Mouse (Mus musculus) midbrain, embryonic 15.5 days (tissue): ENCODE measurements around the gene Narfl. TPM values are rescaled to one million over a fixed set of nuclear protein-coding genes. Genes with fewer than 3 reads are reported as not detected.

Experiments used
- ATAC-seq: fragments of 200-750 bp; cut with Nextera tagmentation; replicated peaks from 2 replicates; pipeline ENCODE4 v1.8.0; 2017; ENCODE audit warnings: moderate TSS enrichment
- H3K27ac ChIP-seq: fragments of 300-500 bp; sonication (generic); 2 replicates; pipeline ENCODE4 v1.5.1; 2015; ENCODE audit warnings: mild to moderate bottlenecking, inconsistent platforms
- H3K27me3 ChIP-seq: fragments of 300-500 bp; sonication (generic); replicated peaks from 2 replicates; pipeline ENCODE4 v1.6.1; 2015; ENCODE audit warnings: inconsistent platforms
- H3K36me3 ChIP-seq: fragments of 300-500 bp; sonication (generic); replicated peaks from 2 replicates; pipeline ENCODE4 v1.6.1; 2015; ENCODE audit warnings: inconsistent platforms
- H3K4me1 ChIP-seq: fragments of 300-500 bp; sonication (generic); 2 replicates; pipeline ENCODE4 v1.6.1; 2015; ENCODE audit warnings: inconsistent platforms
- H3K4me2 ChIP-seq: fragments of 300-500 bp; sonication (generic); 2 replicates; pipeline ENCODE4 v1.6.1; 2015; ENCODE audit warnings: inconsistent platforms, mild to moderate bottlenecking, moderate library complexity
- H3K4me3 ChIP-seq: fragments of 300-500 bp; sonication (generic); 2 replicates; pipeline ENCODE4 v1.5.1; 2015; ENCODE audit warnings: mild to moderate bottlenecking, inconsistent platforms
- H3K9ac ChIP-seq: fragments of 300-500 bp; sonication (generic); 2 replicates; pipeline ENCODE4 v1.6.1; 2015; ENCODE audit warnings: mild to moderate bottlenecking, inconsistent platforms
- H3K9me3 ChIP-seq: fragments of 300-500 bp; sonication (generic); 2 replicates; pipeline ENCODE4 v1.6.1; 2016; ENCODE audit warnings: inconsistent platforms
- WGBS: fragments of 180-500 bp; shearing (Covaris S2); methylation state at CpG from one replicate; pipeline ENCODE4 v1.1.7; 2015; ENCODE audit warnings: mixed read lengths; 5-methylcytosine and 5-hydroxymethylcytosine counted together
- polyA plus RNA-seq: library from polyadenylated mRNA; unstranded; fragments of >200 nt; fragmentation: Nextera tagmentation; extraction: Ambion mirVana; gene quantifications from 2 replicates; pipeline ENCODE4 v1.2.1, GENCODE M21; 2015

Narfl gene
- polyA plus RNA-seq, 1 experiment from 2014 or later: 32.6 TPM

DNA sequence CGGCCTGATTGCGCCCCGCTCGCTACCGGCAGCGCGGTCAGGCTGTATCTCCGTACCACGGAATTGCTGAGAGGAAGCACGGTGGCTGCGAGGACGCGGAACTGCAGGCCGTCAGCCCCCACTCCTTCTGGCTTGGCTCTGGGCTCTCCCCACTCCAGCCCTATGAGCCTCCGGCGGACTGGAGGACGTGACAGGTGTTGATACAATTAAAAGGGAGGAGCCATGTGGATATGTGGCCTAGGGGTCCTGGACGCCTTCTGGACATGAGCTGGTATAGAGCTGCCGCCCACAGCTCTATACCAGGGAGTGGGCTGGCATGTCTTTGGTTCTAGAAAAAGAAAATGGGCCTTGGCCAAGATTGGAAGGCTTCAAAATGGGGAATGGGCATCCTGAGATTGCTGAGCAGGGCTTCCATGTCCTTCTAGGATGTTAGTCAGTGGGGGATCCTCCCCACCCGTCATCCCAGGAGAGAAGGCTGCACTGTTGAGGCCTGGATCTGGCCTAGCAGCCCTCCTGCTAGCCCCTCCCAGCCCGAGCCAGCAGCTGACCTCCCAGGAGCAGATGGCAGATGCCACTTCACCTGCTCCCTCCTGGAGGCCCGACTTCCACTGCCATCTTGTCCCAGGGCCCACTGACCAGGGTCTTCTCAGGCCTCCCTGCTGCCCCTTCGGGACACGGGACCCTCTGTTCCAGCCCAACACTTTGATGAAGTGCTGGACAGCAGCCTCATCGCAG is 36.2 kb downstream of the Narfl start:
- H3K9ac ChIP-seq: peak overlapping the region; percentile 98
- peak overlapping the region; percentile 79 for H3K4me3 ChIP-seq
- 6% methylated on average over 25 of the region's 25 CpGs for WGBS
- H3K4me2 ChIP-seq: peak overlapping the region; percentile 97
- no peaks in the 10 kb centered on the region for H3K36me3 ChIP-seq
- peak; percentile 58 for ATAC-seq
- no peaks in the 10 kb centered on the region for H3K27me3 ChIP-seq
- H3K27ac ChIP-seq: peak overlapping the region; percentile 99
- no peaks in the 10 kb centered on the region for H3K9me3 ChIP-seq
- H3K4me1 ChIP-seq: peaks cover 46% of the 10 kb centered on the region

DNA sequence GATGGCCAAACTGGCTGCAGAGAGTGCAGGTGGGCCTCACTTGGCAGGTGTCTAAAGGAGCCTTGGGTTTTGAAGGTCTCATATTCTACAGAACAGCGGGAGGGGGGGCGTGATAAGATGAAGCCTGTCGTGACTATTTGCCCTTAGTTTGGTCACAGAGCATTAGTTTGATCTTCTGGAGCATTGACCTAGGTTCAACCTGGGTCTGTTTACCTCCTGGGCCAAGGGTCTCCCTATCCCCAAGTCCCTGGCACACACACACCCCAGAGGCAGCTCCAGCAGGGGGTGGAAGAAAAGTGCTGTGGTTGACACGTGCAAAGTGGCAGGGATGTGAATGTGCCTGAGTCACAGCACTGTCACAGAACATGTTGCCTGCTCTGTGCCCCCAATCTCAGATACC is 37.3 kb downstream of the Narfl start:
- ATAC-seq: no peak
- Histone ChIP-seq H3K4me2 (peak overlapping the region; percentile 97), H3K4me3 (peak overlapping the region; percentile 79; the same call in 1 of the 2 replicates), H3K36me3 (no peaks in the 10 kb centered on the region), H3K9me3 (no peaks in the 10 kb centered on the region), H3K27ac (no peak overlapping the region), H3K4me1 (peaks cover 46% of the 10 kb centered on the region), H3K9ac (peak overlapping the region; percentile 98; the same call in 1 of the 2 replicates), H3K27me3 (no peaks in the 10 kb centered on the region)
- WGBS: 81% methylated on average over 4 of the region's 4 CpGs

GRCm38 (mm10) chr17:25813471-25813870 is 39.9 kb downstream of the Narfl start:
- WGBS: 1% methylated on average over 20 of the region's 20 CpGs
- Histone ChIP-seq H3K4me2 (peak overlapping the region; percentile 30), H3K36me3 (peaks cover 12% of the 10 kb centered on the region), H3K27me3 (peaks cover 10% of the 10 kb centered on the region), H3K9ac (peak overlapping the region; percentile 23), H3K9me3 (no peaks in the 10 kb centered on the region), H3K4me3 (no peak overlapping the region), H3K27ac (no peak overlapping the region), H3K4me1 (peaks cover 38% of the 10 kb centered on the region)
- ATAC-seq: no peak

DNA sequence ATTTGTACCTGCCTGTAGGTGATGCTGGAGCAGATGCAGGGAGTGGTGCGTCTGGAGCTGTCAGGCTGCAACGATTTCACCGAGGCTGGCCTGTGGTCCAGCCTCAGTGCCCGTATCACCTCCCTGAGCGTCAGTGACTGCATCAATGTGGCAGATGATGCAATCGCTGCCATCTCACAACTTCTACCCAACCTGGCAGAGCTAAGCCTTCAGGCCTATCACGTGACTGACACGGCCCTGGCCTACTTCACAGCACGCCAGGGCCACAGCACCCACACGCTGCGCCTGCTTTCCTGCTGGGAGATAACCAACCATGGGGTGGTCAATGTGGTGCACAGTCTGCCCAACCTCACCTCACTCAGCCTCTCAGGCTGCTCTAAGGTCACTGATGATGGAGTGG is 44.1 kb downstream of the Narfl start:
- Histone ChIP-seq H3K4me1 (peaks cover 9% of the 10 kb centered on the region), H3K27ac (no peak overlapping the region), H3K27me3 (peaks cover 12% of the 10 kb centered on the region), H3K4me2 (no peak overlapping the region), H3K4me3 (no peak overlapping the region), H3K9ac (no peak overlapping the region), H3K36me3 (peaks cover 16% of the 10 kb centered on the region), H3K9me3 (no peaks in the 10 kb centered on the region)
- 86% methylated on average over 11 of the region's 11 CpGs for WGBS
- ATAC-seq: no peak

DNA sequence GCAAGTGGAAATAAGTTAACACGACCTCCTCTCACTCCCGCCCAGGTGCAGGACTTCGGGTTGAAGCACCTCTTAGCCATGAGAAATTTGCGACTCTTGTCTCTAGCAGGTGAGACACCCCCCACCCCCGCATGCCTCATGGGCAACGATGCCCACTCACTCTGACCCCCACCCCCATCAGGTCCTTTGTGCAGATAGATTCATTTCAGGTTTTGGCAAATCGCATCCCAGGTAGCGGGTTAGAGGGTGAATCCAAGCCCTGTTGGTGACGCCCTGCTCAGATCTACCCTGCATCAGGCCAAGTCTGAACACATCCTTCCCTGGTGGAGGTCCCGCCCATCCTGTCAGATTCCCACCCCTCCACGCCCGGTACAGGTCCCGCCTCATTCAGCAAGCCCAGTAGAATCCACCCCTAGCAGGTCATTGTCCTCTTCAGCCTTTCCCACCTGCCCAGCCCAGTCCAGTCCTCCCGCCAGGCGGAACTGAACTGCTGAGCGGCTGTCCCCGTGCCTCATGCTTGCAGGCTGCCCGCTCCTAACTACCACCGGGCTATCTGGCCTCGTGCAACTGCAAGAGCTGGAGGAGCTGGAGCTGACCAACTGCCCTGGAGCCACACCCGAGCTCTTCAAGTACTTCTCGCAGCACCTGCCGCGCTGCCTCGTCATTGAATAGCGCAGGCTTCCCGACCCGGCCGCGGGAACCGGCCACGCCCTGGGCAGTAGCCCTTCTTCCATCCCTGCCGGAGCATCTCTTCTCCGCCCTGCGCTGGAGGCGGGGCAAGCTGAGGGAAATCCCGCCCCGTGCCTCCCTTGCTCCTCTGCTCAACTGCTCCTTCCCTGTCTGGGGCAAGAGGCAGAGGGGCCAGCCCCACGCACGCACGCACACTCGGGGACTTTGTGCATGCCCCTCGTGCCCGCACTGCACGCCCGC is 45.5 kb downstream of the Narfl start:
- H3K4me3 ChIP-seq: no peak overlapping the region
- no peak for ATAC-seq
- no peak overlapping the region for H3K4me2 ChIP-seq
- H3K9ac ChIP-seq: no peak overlapping the region
- peaks cover 12% of the 10 kb centered on the region for H3K27me3 ChIP-seq
- WGBS: 10% methylated on average over 46 of the region's 46 CpGs
- peaks cover 6% of the 10 kb centered on the region for H3K4me1 ChIP-seq
- no peaks in the 10 kb centered on the region for H3K9me3 ChIP-seq
- peaks cover 16% of the 10 kb centered on the region for H3K36me3 ChIP-seq
- H3K27ac ChIP-seq: no peak overlapping the region

DNA sequence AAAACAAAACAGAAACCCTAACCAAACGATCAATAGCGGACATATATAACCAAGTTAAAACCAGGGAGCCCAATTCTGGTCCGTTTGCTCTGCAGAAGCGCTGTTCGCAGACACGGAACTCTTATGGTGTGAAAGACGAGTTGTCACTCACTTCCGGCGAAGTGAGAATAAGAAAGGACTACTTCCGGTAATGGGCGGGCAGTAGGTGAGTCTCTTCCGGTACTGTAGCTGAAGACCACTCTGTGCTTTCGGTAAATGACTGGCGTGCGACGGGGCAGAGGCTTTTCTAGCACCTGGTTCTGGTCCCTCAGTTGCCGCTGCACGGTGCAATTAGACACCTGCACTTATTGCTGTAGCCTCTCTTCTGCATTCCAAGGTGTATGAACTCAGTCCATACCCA is 49.9 kb downstream of the Narfl start, which contains the start of gene Wdr24:
Gene Wdr24, plus strand, starts transcription at position 176 of the 400 bp plus-strand sequence.
- peaks cover 2% of the 10 kb centered on the region; the same call in 1 of the 2 replicates for H3K27me3 ChIP-seq
- peak; percentile 74 for ATAC-seq
- H3K27ac ChIP-seq: peak within 1 kb of the TSS; percentile 76
- peak within 1 kb of the TSS; percentile 98 for H3K4me2 ChIP-seq
- peak within 1 kb of the TSS; percentile 74 for H3K4me3 ChIP-seq
- peak within 1 kb of the TSS; percentile 74 for H3K9ac ChIP-seq
- H3K9me3 ChIP-seq: no peaks in the 10 kb centered on the region
- H3K4me1 ChIP-seq: peaks cover 49% of the 10 kb centered on the region
- WGBS: under 1% methylated on average over 18 of the region's 18 CpGs
- peaks cover 16% of the 10 kb centered on the region for H3K36me3 ChIP-seq

- Histone ChIP-seq H3K9me3 (no peaks in the 10 kb centered on the region), H3K4me2 (peak overlapping the region; percentile 98), H3K4me3 (peak overlapping the region; percentile 74), H3K36me3 (peaks cover 12% of the 10 kb centered on the region; the same call in 1 of the 2 replicates), H3K4me1 (peaks cover 55% of the 10 kb centered on the region), H3K27ac (no peak overlapping the region), H3K27me3 (no peaks in the 10 kb centered on the region), H3K9ac (peak overlapping the region; percentile 74)
- 78% methylated on average over 16 of the region's 17 CpGs for WGBS
- no peak for ATAC-seq
These were observed 51.0 kb downstream of the Narfl start for GRCm38 (mm10) chr17:25824362-25825142.

DNA sequence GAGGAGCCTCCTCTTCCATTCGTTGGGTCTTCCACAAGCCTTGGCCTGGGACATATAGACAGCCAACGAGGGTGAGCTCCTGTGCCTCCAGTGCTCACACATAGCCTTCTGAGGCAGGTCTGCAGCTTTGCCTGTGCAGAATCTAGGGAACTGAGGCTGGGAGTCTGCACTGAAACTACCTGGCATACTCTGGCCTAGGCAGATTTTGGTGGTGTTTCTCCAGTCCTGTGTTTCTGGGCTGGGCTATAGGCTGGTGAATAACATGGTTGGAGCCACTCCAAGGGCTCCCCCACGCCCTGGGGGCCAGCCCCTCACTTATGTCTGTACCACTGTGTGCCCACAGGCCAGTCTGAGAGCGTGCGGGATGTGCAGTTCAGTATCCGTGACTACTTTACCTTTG is 51.7 kb downstream of the Narfl start:
- Histone ChIP-seq H3K4me1 (peaks cover 62% of the 10 kb centered on the region), H3K4me3 (no peak overlapping the region), H3K9me3 (no peaks in the 10 kb centered on the region), H3K27ac (no peak overlapping the region), H3K27me3 (no peaks in the 10 kb centered on the region), H3K4me2 (peak overlapping the region; percentile 98), H3K36me3 (0 out of 2 replicates have a peak, but pooled peaks cover 19% of the 10 kb centered on the region), H3K9ac (no peak overlapping the region)
- no peak for ATAC-seq
- WGBS: 92% methylated on average over 6 of the region's 6 CpGs

GRCm38 (mm10) chr17:25825984-25826570 is 52.5 kb downstream of the Narfl start:
- Histone ChIP-seq H3K36me3 (0 out of 2 replicates have a peak, but pooled peaks cover 27% of the 10 kb centered on the region), H3K27me3 (no peaks in the 10 kb centered on the region), H3K4me3 (no peak overlapping the region), H3K4me2 (no peak overlapping the region), H3K27ac (no peak overlapping the region), H3K9ac (no peak overlapping the region), H3K9me3 (no peaks in the 10 kb centered on the region), H3K4me1 (peaks cover 70% of the 10 kb centered on the region)
- WGBS: 93% methylated on average over 27 of the region's 27 CpGs
- no peak for ATAC-seq

GRCm38 (mm10) chr17:25827011-25827410 is 53.4 kb downstream of the Narfl start:
- ATAC-seq: no peak
- no peak overlapping the region for H3K4me2 ChIP-seq
- no peak overlapping the region for H3K27ac ChIP-seq
- H3K4me3 ChIP-seq: no peak overlapping the region
- H3K27me3 ChIP-seq: no peaks in the 10 kb centered on the region
- no peaks in the 10 kb centered on the region for H3K9me3 ChIP-seq
- 0 out of 2 replicates have a peak, but pooled peaks cover 31% of the 10 kb centered on the region for H3K36me3 ChIP-seq
- peaks cover 79% of the 10 kb centered on the region for H3K4me1 ChIP-seq
- 93% methylated on average over 13 of the region's 13 CpGs for WGBS
- H3K9ac ChIP-seq: no peak overlapping the region

- Histone ChIP-seq H3K27me3 (no peaks in the 10 kb centered on the region), H3K27ac (peak overlapping the region; percentile 91), H3K9me3 (no peaks in the 10 kb centered on the region), H3K4me3 (0 out of 2 replicates have a peak overlapping the region, but pooled peaks have one; percentile 66), H3K4me1 (peaks cover 82% of the 10 kb centered on the region), H3K36me3 (0 out of 2 replicates have a peak, but pooled peaks cover 31% of the 10 kb centered on the region), H3K9ac (peak overlapping the region; percentile 86; the same call in 1 of the 2 replicates), H3K4me2 (peak overlapping the region; percentile 80; the same call in 1 of the 2 replicates)
- 92% methylated on average over 22 of the region's 22 CpGs for WGBS
- no peak for ATAC-seq
These were observed 54.1 kb downstream of the Narfl start for GRCm38 (mm10) chr17:25827546-25828222.
